Mouse (Mus musculus) kidney, adult 2 months (tissue): ENCODE data around the gene Morn3.

Source experiments
- CTCF ChIP-seq: fragments of 200-500 bp; conservative IDR thresholded peaks from 2 replicates; pipeline ENCODE4 v1.5.1; 2011; ENCODE audit warnings: low read depth, mild to moderate bottlenecking, control low read depth, low read length, moderate library complexity, mixed read lengths; ENCODE audit not compliant: insufficient read depth, insufficient read length
- POLR2A ChIP-seq: fragments of 200-500 bp; IDR thresholded peaks from one replicate; pipeline ENCODE4 v1.6.1; 2011; ENCODE audit warnings: low read depth, low read length, control low read depth

DNA sequence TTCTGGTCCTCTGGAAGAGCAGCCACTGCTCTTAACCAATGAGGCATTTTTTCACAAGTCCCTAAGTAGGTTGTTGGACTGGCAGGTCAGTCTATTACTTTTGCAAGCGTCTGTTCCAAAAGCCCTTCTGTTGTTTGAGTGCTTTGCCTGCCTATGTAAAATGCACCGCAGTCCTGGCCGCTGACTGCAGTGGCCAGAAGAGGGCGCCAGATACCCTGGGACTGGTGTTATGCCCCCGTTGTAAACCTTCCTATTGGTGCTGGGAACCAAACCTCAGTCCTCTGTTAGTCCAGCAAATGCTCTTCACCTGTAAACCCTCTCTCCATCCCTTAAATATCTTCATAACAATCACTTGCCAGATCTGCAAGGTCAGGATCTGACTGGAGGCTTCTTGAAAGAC, 4.9 kb upstream of the Morn3 start:
- no peak for TF ChIP-seq POLR2A
- TF ChIP-seq CTCF: 0 out of 2 replicates have a peak, but pooled peaks have one; percentile 9
